Mouse (Mus musculus) layer of hippocampus, postnatal 25 days (tissue): ENCODE data around the gene Sp3. TPM values are rescaled to one million over a fixed set of nuclear protein-coding genes. Genes with fewer than 3 reads are reported as not detected.
"Not testable (repeated sequence)": the region's sequence is repeated elsewhere in the genome, so short reads cannot be mapped to it uniquely, and the experiment has no call there.

Source experiments
- DNase-seq, 2 experiments: peaks; one replicate each; pipeline ENCODE4 v3.0.0; 2022; ENCODE audit warnings: mixed read lengths in 2 of 2, low spot score in 1 of 2; ENCODE audit errors: extremely low spot score in 1 of 2
- total RNA-seq, 2 experiments: library from RNA; stranded (reverse); gene quantifications; 2 replicates each; pipeline ENCODE4 v1.2.3; 2021

Gene Sp3
- total RNA-seq: 10 to 100 TPM; 59.5 to 62.5 TPM

DNA sequence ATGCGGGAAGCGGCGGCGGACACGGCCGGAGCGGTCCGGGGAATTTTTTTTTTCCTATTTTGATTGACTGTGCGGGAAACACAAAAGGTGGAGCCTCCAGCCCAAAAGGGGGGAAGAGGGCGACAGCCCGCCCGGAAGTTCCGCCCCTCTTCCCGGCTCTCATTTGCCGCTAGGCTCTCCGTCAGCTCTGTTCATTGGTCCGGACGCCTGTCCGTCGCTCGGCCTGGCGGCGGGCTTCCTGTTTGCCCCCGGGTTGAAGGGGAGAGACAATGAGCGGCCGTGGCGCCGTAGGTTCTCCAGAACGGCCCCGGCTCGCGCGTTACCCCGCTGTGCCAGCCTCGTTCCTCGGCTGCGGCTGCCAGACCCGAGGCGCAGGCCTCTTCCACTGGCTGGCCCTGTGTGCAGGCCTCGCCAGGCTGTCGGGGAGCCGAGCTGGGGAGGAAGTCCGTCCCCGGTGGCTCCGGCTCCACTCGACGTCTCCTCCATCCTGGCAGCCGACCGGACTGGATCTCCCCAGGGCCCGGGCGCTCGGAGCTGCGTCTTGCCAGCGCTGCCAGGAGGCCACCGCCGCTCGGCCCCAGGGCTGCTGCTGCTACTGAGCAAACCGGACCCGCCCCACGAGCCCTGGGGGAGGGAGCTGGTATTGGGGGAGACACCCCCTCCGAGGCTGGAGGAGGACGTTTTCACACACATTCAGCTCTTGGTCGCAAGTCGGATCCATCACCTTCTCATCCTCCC lies at the start of gene Sp3:
Sp3 (minus strand) TSS at position 110 of the 738 bp plus-strand sequence.
- DNase-seq: peak; percentile 87 to 95

DNA sequence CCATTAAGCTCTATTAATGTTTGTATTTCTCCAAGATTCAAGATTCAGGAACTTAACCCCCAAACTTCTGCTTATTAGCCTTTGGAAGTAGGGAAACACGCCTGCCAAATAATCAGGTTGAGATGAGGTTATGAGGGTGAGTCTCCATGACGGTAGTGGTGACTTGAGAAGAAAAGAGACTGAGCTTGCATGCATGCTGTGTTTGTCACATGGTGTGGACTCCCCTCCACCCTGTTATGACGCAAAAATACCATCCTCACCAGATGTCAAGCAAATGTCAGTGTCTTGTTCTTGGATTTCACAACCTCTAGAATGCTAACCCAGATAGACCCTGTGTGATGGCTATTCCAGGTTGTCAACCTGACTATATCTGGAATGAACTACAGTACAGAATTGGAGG lies 49.6 kb upstream of the Sp3 start:
- no peak for DNase-seq

DNA sequence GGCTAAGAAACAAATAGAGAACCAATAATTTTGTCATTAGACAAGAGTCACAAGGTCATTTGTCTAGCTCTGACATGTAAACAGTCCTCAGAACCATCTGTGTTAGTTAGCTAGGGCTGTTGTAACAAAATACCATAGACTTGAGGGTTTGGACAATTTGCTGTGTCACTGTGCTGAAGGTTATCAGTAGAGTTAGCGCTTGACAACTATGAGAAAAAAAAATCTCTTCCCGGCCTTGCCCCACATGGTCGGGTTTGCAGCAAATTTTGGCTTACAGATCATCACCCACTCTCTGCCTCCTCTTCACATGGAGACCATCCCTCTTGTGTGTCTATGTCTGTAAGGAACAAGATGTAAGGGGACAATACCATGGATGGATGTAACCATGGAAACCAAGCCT lies 47.8 kb upstream of the Sp3 start:
- no peak for DNase-seq

GRCm38 (mm10) chr2:73027126-73027525 lies 46.9 kb upstream of the Sp3 start:
- DNase-seq: no peak

DNA sequence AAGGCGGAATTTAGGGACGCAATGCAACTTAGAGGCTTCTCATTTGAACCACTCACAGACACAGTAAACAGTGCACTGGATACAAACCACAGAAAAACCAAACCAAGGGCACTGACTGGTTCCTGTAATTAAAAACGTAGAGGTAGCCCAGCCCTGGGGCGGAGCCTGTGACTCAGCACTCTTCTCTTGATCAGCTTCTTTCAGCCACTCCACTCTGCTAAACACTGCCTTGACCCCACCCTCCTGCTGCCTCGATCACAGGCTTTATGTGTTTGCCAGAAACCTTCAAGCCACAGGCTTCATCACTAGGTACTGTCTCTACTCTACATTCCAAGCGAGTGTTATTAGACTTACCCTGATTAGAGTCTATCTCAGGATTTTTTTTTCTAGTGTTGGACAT lies 43.6 kb upstream of the Sp3 start:
- DNase-seq: no peak

DNA sequence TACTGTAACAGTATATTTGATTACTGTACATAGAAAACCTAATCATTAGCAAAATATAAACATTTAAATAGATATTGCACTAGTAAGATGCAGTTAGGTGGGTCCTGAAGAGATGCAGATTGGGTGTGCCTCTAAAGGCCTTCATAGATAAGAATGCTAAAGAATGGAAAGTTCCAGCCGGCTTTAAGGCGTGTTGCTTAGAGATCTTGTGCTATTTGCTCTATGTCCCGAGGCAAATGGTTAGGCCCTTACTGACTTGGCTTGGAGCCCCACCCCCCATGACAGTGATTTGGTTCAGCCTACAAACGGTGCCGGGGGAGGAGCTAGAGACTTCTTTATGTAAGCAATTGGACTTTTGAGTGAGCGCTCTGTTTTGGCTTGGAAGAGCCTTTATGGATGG lies 40.8 kb upstream of the Sp3 start:
- no peak for DNase-seq

DNA sequence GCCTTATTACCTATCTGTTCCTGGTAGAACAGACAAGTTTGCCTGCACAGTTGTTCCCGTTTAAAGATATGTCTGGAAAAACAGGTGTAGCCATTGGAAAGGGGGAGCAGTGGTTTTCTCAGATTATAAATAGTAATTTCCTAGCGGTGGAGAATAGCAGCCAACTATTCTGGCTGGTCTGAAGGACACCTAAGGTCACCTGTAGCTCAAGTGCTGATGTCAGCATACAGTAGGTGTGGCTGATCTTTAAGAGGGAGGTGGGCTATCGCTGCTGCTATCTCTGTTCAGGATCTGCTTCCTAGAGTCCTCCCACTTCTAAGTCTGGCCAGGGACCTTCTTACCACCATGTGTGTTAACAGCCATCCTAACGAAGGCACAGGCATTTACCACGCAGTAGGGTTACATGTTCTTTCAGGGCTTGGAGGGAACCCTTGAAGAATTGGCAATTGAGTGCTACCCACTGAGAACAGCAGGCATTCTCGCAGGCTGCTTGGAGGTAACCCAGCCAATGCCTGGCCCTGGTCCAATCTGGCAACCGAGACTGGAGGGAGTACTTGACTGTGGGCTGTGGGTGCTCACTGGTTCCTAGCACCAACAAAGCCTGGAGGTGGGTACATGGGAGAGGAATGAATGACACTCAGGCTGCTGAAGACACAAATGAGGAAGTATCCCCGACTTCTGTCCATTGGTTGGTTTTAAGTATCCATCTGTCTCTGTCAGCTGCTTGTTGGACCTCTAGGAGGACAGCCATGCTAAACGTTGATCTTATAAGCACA lies 39.3 kb upstream of the Sp3 start:
- peak; percentile 55 to 79 for DNase-seq

DNA sequence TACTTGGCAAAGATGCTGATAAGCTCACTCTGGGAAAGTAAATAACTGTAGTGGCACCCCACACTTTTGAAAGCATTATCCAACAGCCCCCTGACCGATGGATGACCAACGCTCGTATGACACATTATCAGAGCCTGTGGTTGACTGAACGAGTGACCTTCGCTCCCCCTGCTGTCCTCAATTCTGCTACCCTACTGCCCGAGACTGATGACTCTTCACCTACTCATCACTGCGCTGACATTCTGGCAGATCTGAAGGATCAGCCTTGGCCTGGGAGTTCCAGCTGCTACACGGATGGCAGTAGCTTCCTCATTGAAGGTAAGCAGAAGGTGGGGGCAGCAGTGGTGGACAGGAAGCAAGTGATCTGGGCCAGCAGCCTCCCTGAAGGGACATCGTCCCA lies 33.8 kb upstream of the Sp3 start:
- not testable (repeated sequence) for DNase-seq

- DNase-seq: no peak
Measured at GRCm38 (mm10) chr2:73012636-73013035, 32.4 kb upstream of the Sp3 start.

GRCm38 (mm10) chr2:73007472-73007871 lies 27.2 kb upstream of the Sp3 start:
- no peak for DNase-seq

DNA sequence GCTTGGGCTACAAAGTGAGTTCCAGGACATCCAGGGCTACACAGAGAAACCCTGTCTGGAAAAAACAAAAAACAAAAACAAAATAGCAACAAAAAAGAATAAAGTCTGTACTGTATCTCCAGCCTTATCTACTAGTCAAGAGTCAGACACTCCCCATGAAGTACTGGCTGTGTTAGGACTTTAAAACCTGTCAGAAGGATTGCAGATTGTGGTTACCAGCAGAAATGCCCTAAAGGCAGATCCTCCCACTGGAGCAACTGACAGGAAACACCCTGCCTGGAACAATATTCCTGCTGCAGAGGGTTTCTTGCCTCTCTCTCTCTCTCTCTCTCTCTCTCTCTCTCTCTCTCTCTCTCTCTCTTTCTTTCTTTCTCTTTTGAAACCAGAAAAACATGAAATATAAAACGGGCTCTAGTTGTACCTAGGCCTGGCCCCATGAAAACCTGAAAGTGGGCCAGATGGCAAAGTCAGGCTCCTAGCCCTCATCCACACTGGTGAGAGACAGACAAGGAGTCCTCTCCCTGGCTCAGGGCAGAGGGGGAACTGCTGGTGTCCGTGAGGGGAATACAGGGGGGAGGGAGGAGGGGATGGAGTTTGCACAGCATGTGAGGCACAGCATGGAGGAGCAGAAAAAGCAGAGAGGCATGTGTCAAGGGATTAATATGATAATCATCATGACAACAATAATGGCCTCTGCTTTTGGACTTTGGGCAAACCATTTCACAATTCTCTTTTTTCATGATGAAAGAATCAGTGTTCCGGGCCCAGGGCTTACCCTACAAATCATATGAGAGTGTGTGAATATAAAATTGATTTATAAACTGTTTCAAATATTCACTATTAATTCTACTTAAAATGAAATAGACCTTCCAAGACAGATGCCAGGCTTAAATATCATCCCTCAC lies 25.6 kb upstream of the Sp3 start:
- no peak for DNase-seq

GRCm38 (mm10) chr2:73003751-73004717 lies 23.8 kb upstream of the Sp3 start:
- peak in 1 of 2 experiments; percentile 37 for DNase-seq

- no peak for DNase-seq
Measured at GRCm38 (mm10) chr2:73003049-73003448, 22.8 kb upstream of the Sp3 start.

GRCm38 (mm10) chr2:73002451-73002850 lies 22.2 kb upstream of the Sp3 start:
- no peak for DNase-seq

DNA sequence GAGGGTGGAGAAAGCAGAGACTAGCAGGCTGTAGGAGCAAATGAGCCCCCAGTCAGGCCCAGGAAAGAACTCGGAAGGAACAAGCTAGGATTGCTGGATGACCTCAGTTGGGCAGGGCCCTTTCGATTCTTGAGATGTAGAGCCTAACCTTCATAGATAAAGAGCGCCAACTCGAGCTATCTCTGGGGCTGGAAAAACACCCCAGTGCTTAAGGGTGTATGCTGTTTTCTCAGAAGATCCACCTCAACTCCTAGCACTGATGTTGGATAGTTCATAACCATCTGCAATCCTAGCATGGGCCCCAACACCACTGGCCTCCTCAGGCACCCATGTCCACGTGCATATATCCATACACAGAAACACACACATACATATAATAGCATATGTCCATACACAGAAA lies 21.7 kb upstream of the Sp3 start:
- no peak for DNase-seq

- DNase-seq: no peak
Measured at GRCm38 (mm10) chr2:73000194-73000593, 19.9 kb upstream of the Sp3 start.

DNA sequence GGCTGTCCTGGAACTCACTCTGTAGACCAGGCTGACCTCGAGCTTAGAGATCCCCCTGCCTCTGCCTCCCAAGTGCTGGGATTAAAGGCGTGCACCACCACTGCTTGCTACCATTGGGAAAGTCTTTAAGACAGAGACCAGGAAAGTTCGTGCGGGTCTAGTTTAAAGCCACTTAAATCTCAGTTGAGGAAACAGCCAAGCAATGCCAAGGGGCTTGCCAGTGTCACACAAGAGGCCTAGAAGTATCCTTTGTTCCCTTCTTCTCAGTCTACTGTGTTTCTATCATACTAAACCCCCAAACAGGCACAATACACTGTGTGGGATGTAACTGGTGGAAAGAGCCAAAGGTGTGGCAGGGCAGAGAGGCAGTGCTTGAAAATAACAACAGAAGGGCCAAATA lies 17.3 kb upstream of the Sp3 start:
- no peak for DNase-seq

DNA sequence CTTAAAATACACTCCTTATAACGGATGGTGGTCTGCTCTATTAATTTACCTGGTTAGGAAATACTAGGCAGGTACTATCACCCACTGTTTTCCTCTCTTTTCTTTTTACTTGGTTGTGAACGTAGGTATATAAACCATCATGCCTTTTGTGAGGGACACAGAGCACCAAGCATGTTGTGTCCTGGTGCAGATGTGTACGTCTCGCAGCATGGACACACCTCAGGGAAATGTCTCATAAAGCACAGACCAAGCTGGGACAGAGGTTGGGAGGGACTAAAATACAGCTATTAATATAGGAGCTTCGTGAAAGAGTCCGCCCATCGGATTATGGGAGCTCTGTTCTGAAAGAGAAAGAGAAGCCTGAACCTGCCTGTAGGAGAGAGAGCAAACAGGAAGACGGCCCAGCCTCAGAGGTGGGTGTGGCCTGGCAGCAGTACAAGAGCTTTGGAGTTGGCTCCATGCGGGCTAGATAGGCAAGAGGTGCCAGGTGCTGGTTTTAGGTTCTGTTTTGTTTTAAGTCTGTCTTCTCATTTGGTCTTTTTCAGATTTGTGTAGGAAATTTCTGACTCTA lies 16.6 kb upstream of the Sp3 start:
- DNase-seq: no peak

GRCm38 (mm10) chr2:72995346-72996097 lies 15.3 kb upstream of the Sp3 start:
- peak in 1 of 2 experiments; percentile 44 for DNase-seq
